Mouse (Mus musculus) forebrain, postnatal 0 days (tissue): ENCODE measurements around the gene Zfp385b. TPM values are rescaled to one million over a fixed set of nuclear protein-coding genes. Genes with fewer than 3 reads are reported as not detected.
A peak's percentile ranks its signal among the peaks of the same experiment; 100 is the strongest.

ENCODE experiments used
- ATAC-seq: fragments of 200-750 bp; cut with Nextera tagmentation; 2 replicates; pipeline ENCODE4 v1.8.0; 2017; ENCODE audit warnings: mild to moderate bottlenecking, moderate library complexity
- DNase-seq: peaks from one replicate; pipeline ENCODE4 v3.0.0-alpha.2; 2015
- H3K27ac ChIP-seq: fragments of 300-500 bp; sonication (generic); 2 replicates; pipeline ENCODE4 v1.5.1; 2014; ENCODE audit warnings: low read depth, mild to moderate bottlenecking, antibody characterized with exemption, low read length, moderate library complexity, mixed read lengths
- H3K27me3 ChIP-seq: fragments of 300-500 bp; sonication (generic); 2 replicates; pipeline ENCODE4 v1.6.1; 2014; ENCODE audit warnings: mild to moderate bottlenecking, low read length, mixed read lengths; ENCODE audit not compliant: insufficient read depth
- H3K36me3 ChIP-seq: fragments of 300-500 bp; sonication (generic); 2 replicates; pipeline ENCODE4 v1.6.1; 2014; ENCODE audit warnings: mild to moderate bottlenecking, moderate library complexity; ENCODE audit not compliant: insufficient read depth
- H3K4me1 ChIP-seq: fragments of 300-500 bp; sonication (generic); 2 replicates; pipeline ENCODE4 v1.6.1; 2014; ENCODE audit warnings: antibody characterized with exemption; ENCODE audit not compliant: insufficient read depth
- H3K4me2 ChIP-seq: fragments of 300-500 bp; sonication (generic); 2 replicates; pipeline ENCODE4 v1.6.1; 2014; ENCODE audit warnings: low read depth, mild to moderate bottlenecking, moderate library complexity
- H3K4me3 ChIP-seq: fragments of 300-500 bp; sonication (generic); 2 replicates; pipeline ENCODE4 v1.5.1; 2014; ENCODE audit warnings: low read depth, low read length, mixed read lengths
- H3K9ac ChIP-seq: fragments of 300-500 bp; sonication (generic); 2 replicates; pipeline ENCODE4 v1.6.1; 2014; ENCODE audit warnings: mild to moderate bottlenecking
- H3K9me3 ChIP-seq: fragments of 300-500 bp; sonication (generic); 2 replicates; pipeline ENCODE4 v1.6.1; 2016; ENCODE audit warnings: low read length
- CTCF ChIP-seq: sonication (generic); IDR thresholded peaks from 2 replicates; pipeline ENCODE4 v1.5.1; 2016; ENCODE audit warnings: antibody characterized with exemption, control low read depth, low read depth
- WGBS: fragments of 180-500 bp; shearing (Covaris S2); extraction: QIAGEN DNeasy Blood & Tissue Kit; methylation state at CpG from one replicate; pipeline ENCODE4 v1.1.7; 2014; 5-methylcytosine and 5-hydroxymethylcytosine counted together
- polyA plus RNA-seq: library from polyadenylated mRNA; unstranded; fragments of >200 nt; fragmentation: Nextera tagmentation; extraction: Ambion mirVana; gene quantifications from 2 replicates; pipeline ENCODE4 v1.2.1, GENCODE M21; 2015
- total RNA-seq: library from RNA; depleted of rRNA; stranded (reverse); fragments of >200 nt; gene quantifications from 2 replicates; pipeline ENCODE4 v1.2.3, GENCODE M21; 2014

Gene Zfp385b
- total and polyA plus RNA-seq, 2 experiments from 2014 or later, result 10.0 to 20.4 TPM

DNA sequence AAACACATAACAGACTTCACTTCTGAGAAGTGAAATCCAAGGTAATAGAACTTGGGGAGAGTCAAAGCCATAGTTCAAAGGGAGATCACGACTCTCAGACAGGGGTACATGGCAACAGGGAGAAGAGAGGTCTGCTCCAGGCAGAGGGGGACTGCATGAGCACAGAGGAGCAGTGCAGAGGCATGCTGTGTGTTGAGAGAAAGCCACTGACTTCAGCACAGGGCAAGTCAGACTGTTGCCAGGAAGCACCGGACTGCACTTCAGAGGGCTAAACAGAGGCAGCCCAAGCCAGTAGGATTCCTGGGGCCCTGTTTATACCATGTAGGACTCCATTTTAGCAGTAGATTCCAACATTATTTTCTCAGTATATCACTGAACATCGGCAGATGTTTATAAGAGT is 6.4 kb downstream of the Zfp385b start:
- Histone ChIP-seq H3K9ac (no peak overlapping the region), H3K27me3 (peaks cover 2% of the 10 kb centered on the region), H3K27ac (no peak overlapping the region), H3K9me3 (no peaks in the 10 kb centered on the region), H3K4me3 (no peak overlapping the region), H3K4me1 (0 out of 2 replicates have a peak, but pooled peaks cover 5% of the 10 kb centered on the region), H3K4me2 (no peak overlapping the region), H3K36me3 (no peaks in the 10 kb centered on the region)
- ATAC-seq, result no peak
- no peak for TF ChIP-seq CTCF
- 92% methylated on average over 3 of the region's 3 CpGs for WGBS
- no peak for DNase-seq

DNA sequence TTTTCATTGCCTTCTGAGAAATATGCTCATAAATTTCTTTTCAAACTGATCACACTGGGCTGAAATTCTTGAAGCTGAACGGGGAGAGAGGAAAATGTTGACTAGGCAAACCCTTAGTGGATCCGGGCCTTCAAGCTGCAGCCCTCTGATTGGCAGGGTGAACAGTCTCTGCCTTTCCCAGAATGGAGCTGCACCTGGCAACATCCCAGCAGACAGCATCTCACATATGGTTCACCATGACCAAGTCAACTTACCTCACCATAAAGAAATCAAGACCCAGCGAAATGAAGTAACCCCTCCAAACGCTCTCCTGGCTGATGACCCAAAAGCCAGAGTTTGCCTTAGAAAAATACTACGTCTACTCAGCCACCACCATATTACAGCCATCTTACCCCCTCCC is 8.7 kb downstream of the Zfp385b start:
- Histone ChIP-seq H3K27ac (no peak overlapping the region), H3K4me3 (no peak overlapping the region), H3K4me2 (no peak overlapping the region), H3K9ac (no peak overlapping the region), H3K27me3 (no peaks in the 10 kb centered on the region), H3K36me3 (no peaks in the 10 kb centered on the region), H3K9me3 (no peaks in the 10 kb centered on the region), H3K4me1 (no peaks in the 10 kb centered on the region)
- WGBS, result 93% methylated on average over 5 of the region's 5 CpGs
- TF ChIP-seq CTCF, result no peak
- no peak for ATAC-seq
- no peak for DNase-seq

DNA sequence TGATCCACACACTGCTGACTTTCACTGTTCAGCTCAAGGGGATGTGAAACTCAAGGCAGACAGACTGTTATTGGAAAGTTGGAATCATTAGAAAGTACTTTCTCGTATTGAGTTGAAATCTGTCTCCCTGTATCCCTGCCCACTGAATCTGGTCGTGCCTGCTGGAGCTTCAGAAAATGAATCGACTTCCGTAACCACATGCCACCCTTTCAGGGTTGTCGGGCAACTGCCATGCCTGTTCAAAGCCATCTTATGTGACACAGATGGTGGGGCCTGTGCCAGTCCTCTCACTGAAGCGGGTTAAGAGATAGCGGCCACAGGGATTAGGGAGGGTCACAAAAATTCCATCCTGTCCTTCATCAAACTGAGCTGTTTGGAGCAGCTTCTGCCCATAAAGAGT is 14.7 kb downstream of the Zfp385b start:
- peak; percentile 88 for ATAC-seq
- WGBS, result 72% methylated on average over 7 of the region's 7 CpGs
- peak; percentile 42 for DNase-seq
- H3K36me3 ChIP-seq, result no peaks in the 10 kb centered on the region
- no peak overlapping the region for H3K9ac ChIP-seq
- no peak overlapping the region for H3K4me2 ChIP-seq
- H3K27me3 ChIP-seq, result no peaks in the 10 kb centered on the region
- TF ChIP-seq CTCF, result no peak
- H3K27ac ChIP-seq, result no peak overlapping the region
- H3K4me3 ChIP-seq, result no peak overlapping the region
- H3K4me1 ChIP-seq, result no peaks in the 10 kb centered on the region
- no peaks in the 10 kb centered on the region for H3K9me3 ChIP-seq

DNA sequence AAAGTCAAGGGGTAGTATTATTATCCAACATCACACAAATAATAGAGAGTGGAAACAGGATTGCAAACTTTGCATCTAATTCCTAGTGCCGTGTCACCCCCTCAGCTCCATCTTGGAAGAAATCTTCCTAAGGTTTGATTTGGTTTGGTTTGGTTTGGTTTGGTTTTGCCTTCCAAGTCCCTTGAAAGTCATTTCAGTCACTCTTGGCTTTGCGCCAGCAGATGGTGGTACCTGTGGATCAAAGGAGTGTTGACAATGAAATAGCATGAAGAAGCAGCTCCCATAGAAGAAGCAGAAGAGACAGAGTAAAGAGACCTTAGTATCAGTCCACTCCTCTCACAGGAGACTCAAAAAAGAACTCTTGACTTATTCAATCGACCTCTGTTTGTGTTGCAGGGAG is 17.1 kb downstream of the Zfp385b start:
- Histone ChIP-seq H3K27me3 (no peaks in the 10 kb centered on the region), H3K36me3 (no peaks in the 10 kb centered on the region), H3K4me1 (no peaks in the 10 kb centered on the region), H3K27ac (no peak overlapping the region), H3K4me3 (no peak overlapping the region), H3K9me3 (no peaks in the 10 kb centered on the region), H3K4me2 (no peak overlapping the region), H3K9ac (no peak overlapping the region)
- WGBS, result 89% methylated on average over 3 of the region's 3 CpGs
- TF ChIP-seq CTCF, result no peak
- DNase-seq (no peak), ATAC-seq (no peak)

DNA sequence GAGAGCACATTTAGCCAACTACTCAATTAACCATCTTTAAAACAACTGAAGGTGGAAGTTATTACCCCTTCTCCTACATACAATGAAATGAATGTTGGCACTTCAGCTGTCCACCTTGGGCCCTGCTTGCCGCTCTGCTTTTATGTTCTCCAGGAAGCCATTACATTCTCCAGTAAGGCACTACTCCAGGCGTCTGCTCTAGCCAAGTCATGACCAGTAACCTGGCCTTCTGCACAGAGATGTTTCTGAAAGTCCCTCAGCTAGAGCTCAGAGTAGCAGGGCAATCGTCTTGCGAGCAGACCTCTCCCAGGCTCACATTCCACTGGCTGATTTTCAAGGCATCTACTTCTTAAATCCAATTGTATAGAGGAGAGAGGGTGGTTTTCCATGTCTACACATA is 18.0 kb downstream of the Zfp385b start:
- Histone ChIP-seq H3K9ac (no peak overlapping the region), H3K4me2 (no peak overlapping the region), H3K9me3 (no peaks in the 10 kb centered on the region), H3K4me1 (no peaks in the 10 kb centered on the region), H3K27ac (no peak overlapping the region), H3K4me3 (no peak overlapping the region), H3K36me3 (no peaks in the 10 kb centered on the region), H3K27me3 (no peaks in the 10 kb centered on the region)
- DNase-seq (no peak), ATAC-seq (no peak)
- TF ChIP-seq CTCF, result no peak
- WGBS, result 92% methylated on average over 4 of the region's 4 CpGs

DNA sequence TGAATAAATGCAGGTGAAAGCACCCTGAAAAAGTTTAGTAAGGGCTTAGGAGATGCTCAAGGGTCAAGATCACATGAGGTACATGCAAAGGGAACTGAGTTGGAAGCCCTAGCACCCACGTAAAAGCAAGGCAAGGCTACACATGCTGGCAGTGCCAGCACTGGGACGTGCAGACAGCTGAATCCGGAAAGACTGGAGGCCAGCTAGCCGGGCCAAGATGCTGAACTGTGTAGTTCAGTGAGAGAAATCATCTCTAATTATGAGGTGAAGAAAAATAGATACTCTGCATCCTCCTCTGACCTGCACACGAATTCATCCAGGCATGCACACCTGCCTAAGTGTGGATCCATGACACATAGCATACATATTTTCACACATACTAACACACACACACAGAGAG is 18.4 kb downstream of the Zfp385b start:
- Histone ChIP-seq H3K4me2 (no peak overlapping the region), H3K9ac (no peak overlapping the region), H3K4me3 (no peak overlapping the region), H3K4me1 (no peaks in the 10 kb centered on the region), H3K36me3 (no peaks in the 10 kb centered on the region), H3K9me3 (no peaks in the 10 kb centered on the region), H3K27ac (no peak overlapping the region), H3K27me3 (no peaks in the 10 kb centered on the region)
- 77% methylated on average over 5 of the region's 5 CpGs for WGBS
- DNase-seq (no peak), ATAC-seq (no peak)
- no peak for TF ChIP-seq CTCF

DNA sequence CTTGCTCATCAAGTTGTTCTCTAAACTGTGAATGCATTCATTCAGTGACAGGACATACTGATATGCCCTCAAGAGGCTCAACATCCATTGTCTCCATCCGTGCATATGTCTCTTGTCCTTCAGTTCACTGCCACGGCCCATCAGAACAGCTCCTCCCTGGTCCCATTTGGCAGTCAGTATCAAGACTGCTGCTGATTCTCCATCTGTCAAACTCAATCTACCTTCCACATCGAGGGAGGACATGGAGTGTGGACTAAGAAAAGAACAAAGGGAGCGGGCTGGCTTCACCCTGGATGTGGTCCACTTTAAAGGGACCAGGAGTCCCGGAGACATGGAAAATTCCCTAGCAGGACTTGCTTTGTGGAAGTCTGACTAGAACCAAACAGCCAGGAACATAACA is 22.2 kb downstream of the Zfp385b start:
- no peaks in the 10 kb centered on the region for H3K4me1 ChIP-seq
- no peak overlapping the region for H3K4me3 ChIP-seq
- no peak overlapping the region for H3K9ac ChIP-seq
- no peak overlapping the region for H3K27ac ChIP-seq
- ATAC-seq (no peak), DNase-seq (no peak)
- H3K36me3 ChIP-seq, result no peaks in the 10 kb centered on the region
- H3K4me2 ChIP-seq, result no peak overlapping the region
- no peaks in the 10 kb centered on the region for H3K27me3 ChIP-seq
- WGBS, result 71% methylated on average over 5 of the region's 5 CpGs
- TF ChIP-seq CTCF, result no peak
- H3K9me3 ChIP-seq, result no peaks in the 10 kb centered on the region
